Mouse (Mus musculus) kidney, postnatal 4 days (tissue): ENCODE data around the gene Ptger4.

Experiments
- DNase-seq, 2 experiments: peaks; one replicate each; pipeline ENCODE4 v3.0.0; 2021; ENCODE audit warnings: mixed read lengths in 2 of 2

Gene Ptger4

GRCm38 (mm10) chr15:5243959-5244905, at the start of gene Ptger4:
Gene Ptger4, minus strand, starts transcription at chr15:5244187.
- peak; percentile 96 to 97 for DNase-seq

- no peak for DNase-seq
Observed at GRCm38 (mm10) chr15:5288412-5288811, 44.4 kb upstream of the Ptger4 start.

- DNase-seq, result no peak
Observed at GRCm38 (mm10) chr15:5287072-5287471, 43.1 kb upstream of the Ptger4 start.

GRCm38 (mm10) chr15:5281316-5281715, 37.3 kb upstream of the Ptger4 start:
- DNase-seq, result no peak

- DNase-seq, result no peak
Observed at GRCm38 (mm10) chr15:5279831-5280230, 35.8 kb upstream of the Ptger4 start.

GRCm38 (mm10) chr15:5278525-5278924, 34.5 kb upstream of the Ptger4 start:
- no peak for DNase-seq

GRCm38 (mm10) chr15:5273981-5274380, 30.0 kb upstream of the Ptger4 start:
- DNase-seq, result no peak

GRCm38 (mm10) chr15:5266095-5266494, 22.1 kb upstream of the Ptger4 start:
- no peak for DNase-seq

GRCm38 (mm10) chr15:5262874-5263504, 19.0 kb upstream of the Ptger4 start:
- peak; percentile 4 to 13 for DNase-seq

- peak in 1 of 2 experiments; percentile 25 for DNase-seq
Observed at GRCm38 (mm10) chr15:5262095-5262667, 18.2 kb upstream of the Ptger4 start.

- no peak for DNase-seq
Observed at GRCm38 (mm10) chr15:5261004-5261403, 17.0 kb upstream of the Ptger4 start.

GRCm38 (mm10) chr15:5260183-5260582, 16.2 kb upstream of the Ptger4 start:
- DNase-seq, result no peak

GRCm38 (mm10) chr15:5250182-5250581, 6.2 kb upstream of the Ptger4 start:
- DNase-seq, result no peak

- peak; percentile 26 to 43 for DNase-seq
Observed at GRCm38 (mm10) chr15:5243036-5243958, 690 bp downstream of the Ptger4 start.

- DNase-seq, result peak; percentile 52 to 54
Observed at GRCm38 (mm10) chr15:5242241-5243035, 1.5 kb downstream of the Ptger4 start.

- DNase-seq, result peak; percentile 60 to 72
Observed at GRCm38 (mm10) chr15:5241304-5242201, 2.4 kb downstream of the Ptger4 start.

- no peak for DNase-seq
Observed at GRCm38 (mm10) chr15:5240360-5240759, 3.6 kb downstream of the Ptger4 start.

GRCm38 (mm10) chr15:5239901-5240300, 4.1 kb downstream of the Ptger4 start:
- DNase-seq, result peak in 1 of 2 experiments; percentile 54

- DNase-seq, result no peak
Observed at GRCm38 (mm10) chr15:5239361-5239760, 4.6 kb downstream of the Ptger4 start.

- DNase-seq, result peak in 1 of 2 experiments; percentile 17
Observed at GRCm38 (mm10) chr15:5238553-5238952, 5.4 kb downstream of the Ptger4 start.
